Mouse (Mus musculus) stomach, embryonic 14.5 days (tissue): ENCODE measurements around the gene Ankrd11. TPM values are rescaled to one million over a fixed set of nuclear protein-coding genes. Genes with fewer than 3 reads are reported as not detected.

ENCODE experiments used
- ATAC-seq: fragments of 200-750 bp; cut with Nextera tagmentation; 2 replicates; pipeline ENCODE4 v1.8.0; 2017; ENCODE audit warnings: low read depth, moderate TSS enrichment; ENCODE audit not compliant: insufficient number of reproducible peaks, insufficient read depth, low FRiP score
- H3K27ac ChIP-seq: fragments of 300-500 bp; sonication (generic); 2 replicates; pipeline ENCODE4 v1.5.1; 2014; ENCODE audit warnings: mild to moderate bottlenecking, low read length, moderate library complexity, mixed read lengths
- H3K27me3 ChIP-seq: fragments of 300-500 bp; sonication (generic); 2 replicates; pipeline ENCODE4 v1.6.1; 2014; ENCODE audit warnings: low read length, control low read depth, mixed read lengths; ENCODE audit not compliant: control insufficient read depth, insufficient read depth
- H3K36me3 ChIP-seq: fragments of 300-500 bp; sonication (generic); 2 replicates; pipeline ENCODE4 v1.6.1; 2014; ENCODE audit warnings: mild to moderate bottlenecking, control low read depth, low read length, moderate library complexity, mixed read lengths; ENCODE audit not compliant: control insufficient read depth, insufficient read depth
- H3K4me1 ChIP-seq: fragments of 300-500 bp; sonication (generic); 2 replicates; pipeline ENCODE4 v1.6.1; 2014; ENCODE audit warnings: low read length, control low read depth, mixed read lengths; ENCODE audit not compliant: control insufficient read depth, insufficient read depth
- H3K4me2 ChIP-seq: fragments of 300-500 bp; sonication (generic); replicated peaks from 2 replicates; pipeline ENCODE4 v1.6.1; 2014; ENCODE audit warnings: low read depth, low read length, control low read depth
- H3K4me3 ChIP-seq: fragments of 300-500 bp; sonication (generic); 2 replicates; pipeline ENCODE4 v1.5.1; 2014; ENCODE audit warnings: low read depth, low read length, control low read depth
- H3K9ac ChIP-seq: fragments of 300-500 bp; sonication (generic); replicated peaks from 2 replicates; pipeline ENCODE4 v1.6.1; 2014; ENCODE audit warnings: low read depth, mild to moderate bottlenecking, control low read depth, low read length, moderate library complexity, mixed read lengths
- H3K9me3 ChIP-seq: fragments of 300-500 bp; sonication (generic); 2 replicates; pipeline ENCODE4 v1.6.1; 2016; ENCODE audit warnings: low read depth, low read length, control low read depth; ENCODE audit not compliant: control insufficient read depth
- WGBS: fragments of 180-500 bp; shearing (Covaris S2); extraction: QIAGEN DNeasy Blood & Tissue Kit; methylation state at CpG from one replicate; pipeline ENCODE4 v1.1.7; 2014; 5-methylcytosine and 5-hydroxymethylcytosine counted together
- polyA plus RNA-seq: library from polyadenylated mRNA; unstranded; fragments of >200 nt; fragmentation: Nextera tagmentation; extraction: Ambion mirVana; gene quantifications from 2 replicates; pipeline ENCODE4 v1.2.1, GENCODE M21; 2014

Gene Ankrd11
- polyA plus RNA-seq, 1 experiment from 2014 or later: 55.5 TPM

- Histone ChIP-seq H3K4me1 (peaks cover 12% of the 10 kb centered on the region), H3K4me2 (no peak overlapping the region), H3K9ac (no peak overlapping the region), H3K36me3 (no peaks in the 10 kb centered on the region), H3K9me3 (no peaks in the 10 kb centered on the region), H3K27me3 (no peaks in the 10 kb centered on the region), H3K27ac (no peak overlapping the region), H3K4me3 (no peak overlapping the region)
- 69% methylated on average over 9 of the region's 9 CpGs for WGBS
- no peak for ATAC-seq
Measured at GRCm38 (mm10) chr8:122942803-122943713, 99.0 kb downstream of the Ankrd11 start.

- Histone ChIP-seq H3K27ac (no peak overlapping the region), H3K36me3 (no peaks in the 10 kb centered on the region), H3K27me3 (no peaks in the 10 kb centered on the region), H3K4me1 (peaks cover 27% of the 10 kb centered on the region), H3K4me2 (no peak overlapping the region), H3K9ac (no peak overlapping the region), H3K4me3 (no peak overlapping the region), H3K9me3 (no peaks in the 10 kb centered on the region)
- ATAC-seq: no peak
- 42% methylated on average over 4 of the region's 4 CpGs for WGBS
Measured at GRCm38 (mm10) chr8:122938591-122938990, 103.5 kb downstream of the Ankrd11 start.

- no peaks in the 10 kb centered on the region for H3K36me3 ChIP-seq
- no peaks in the 10 kb centered on the region for H3K9me3 ChIP-seq
- peaks cover 27% of the 10 kb centered on the region for H3K4me1 ChIP-seq
- WGBS: 77% methylated on average over 3 of the region's 3 CpGs
- ATAC-seq: no peak
- H3K9ac ChIP-seq: no peak overlapping the region
- no peak overlapping the region for H3K4me2 ChIP-seq
- no peaks in the 10 kb centered on the region for H3K27me3 ChIP-seq
- no peak overlapping the region for H3K27ac ChIP-seq
- H3K4me3 ChIP-seq: no peak overlapping the region
Measured at GRCm38 (mm10) chr8:122938170-122938569, 103.9 kb downstream of the Ankrd11 start.

GRCm38 (mm10) chr8:122937545-122938053 lies 104.5 kb downstream of the Ankrd11 start:
- no peaks in the 10 kb centered on the region for H3K36me3 ChIP-seq
- H3K27me3 ChIP-seq: no peaks in the 10 kb centered on the region
- WGBS: 59% methylated on average over 2 of the region's 2 CpGs
- no peak overlapping the region for H3K9ac ChIP-seq
- no peaks in the 10 kb centered on the region for H3K9me3 ChIP-seq
- H3K4me3 ChIP-seq: no peak overlapping the region
- H3K4me1 ChIP-seq: peaks cover 29% of the 10 kb centered on the region
- H3K4me2 ChIP-seq: no peak overlapping the region
- H3K27ac ChIP-seq: no peak overlapping the region
- ATAC-seq: no peak

GRCm38 (mm10) chr8:122935912-122936311 lies 106.2 kb downstream of the Ankrd11 start:
- no peaks in the 10 kb centered on the region for H3K36me3 ChIP-seq
- peaks cover 34% of the 10 kb centered on the region for H3K4me1 ChIP-seq
- no peak overlapping the region for H3K4me3 ChIP-seq
- H3K9me3 ChIP-seq: no peaks in the 10 kb centered on the region
- WGBS: 46% methylated on average over 3 of the region's 3 CpGs
- H3K4me2 ChIP-seq: no peak overlapping the region
- no peak overlapping the region for H3K27ac ChIP-seq
- ATAC-seq: no peak
- no peaks in the 10 kb centered on the region for H3K27me3 ChIP-seq
- no peak overlapping the region for H3K9ac ChIP-seq

GRCm38 (mm10) chr8:122935118-122935517 lies 107.0 kb downstream of the Ankrd11 start:
- Histone ChIP-seq H3K4me2 (no peak overlapping the region), H3K27ac (no peak overlapping the region), H3K9ac (no peak overlapping the region), H3K4me3 (no peak overlapping the region), H3K4me1 (peaks cover 34% of the 10 kb centered on the region), H3K27me3 (no peaks in the 10 kb centered on the region), H3K36me3 (no peaks in the 10 kb centered on the region), H3K9me3 (no peaks in the 10 kb centered on the region)
- no peak for ATAC-seq
- 81% methylated on average over 1 of the region's 1 CpGs for WGBS

- Histone ChIP-seq H3K4me2 (no peak overlapping the region), H3K4me1 (peaks cover 31% of the 10 kb centered on the region), H3K9ac (no peak overlapping the region), H3K9me3 (no peaks in the 10 kb centered on the region), H3K36me3 (no peaks in the 10 kb centered on the region), H3K27ac (no peak overlapping the region), H3K27me3 (no peaks in the 10 kb centered on the region), H3K4me3 (no peak overlapping the region)
- ATAC-seq: no peak
Measured at GRCm38 (mm10) chr8:122933973-122934372, 108.1 kb downstream of the Ankrd11 start.

- Histone ChIP-seq H3K9ac (no peak overlapping the region), H3K9me3 (no peaks in the 10 kb centered on the region), H3K4me3 (no peak overlapping the region), H3K36me3 (no peaks in the 10 kb centered on the region), H3K4me2 (no peak overlapping the region), H3K4me1 (peaks cover 20% of the 10 kb centered on the region; the same call in 1 of the 2 replicates), H3K27me3 (no peaks in the 10 kb centered on the region), H3K27ac (no peak overlapping the region)
- ATAC-seq: no peak
- 81% methylated on average over 2 of the region's 2 CpGs for WGBS
Measured at GRCm38 (mm10) chr8:122932561-122932959, 109.5 kb downstream of the Ankrd11 start.
